ENCODE assay signal across 18 mouse cellular contexts in the genomic region with DNA sequence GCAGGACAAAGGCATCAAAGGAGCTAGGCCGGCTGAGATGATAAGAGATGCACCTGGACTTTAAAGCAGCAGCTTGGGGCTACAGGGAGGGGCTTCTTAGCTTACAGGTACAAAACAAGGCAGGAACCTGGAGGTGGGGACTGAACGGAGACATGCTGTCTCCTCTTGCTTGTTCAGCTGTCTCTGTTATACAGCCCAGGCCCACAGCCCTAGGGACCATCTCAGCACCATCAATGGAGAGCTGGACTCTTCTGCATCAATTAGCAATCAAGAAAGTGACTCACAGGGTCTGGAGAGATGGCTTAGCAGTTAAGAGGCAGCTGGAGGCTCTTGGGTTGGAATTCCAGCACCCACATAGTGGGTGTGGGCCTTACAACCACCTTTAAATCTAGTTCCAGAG. TPM values are rescaled to one million over a fixed set of nuclear protein-coding genes. Genes with fewer than 3 reads are reported as not detected.
"Had no signal": no experiment of that assay in that cellular context is flagged by ENCODE, and none has a peak within 500 bp of the region (broad histone marks: within the 10 kb centered on the region; RNA-seq: fewer than 3 reads in every experiment).

No protein-coding gene starts in this region.

- H3K9ac ChIP-seq: lung, embryonic 15.5 days; midbrain, embryonic 13.5 days; midbrain, embryonic 15.5 days; neural tube, embryonic 12.5 days; stomach, embryonic 15.5 days had no signal

- ATAC-seq: lung, postnatal 0 days; midbrain, embryonic 13.5 days; midbrain, embryonic 15.5 days had no signal

- H3K36me3 ChIP-seq: lung, embryonic 15.5 days; midbrain, embryonic 13.5 days; midbrain, embryonic 15.5 days; neural tube, embryonic 12.5 days; stomach, embryonic 15.5 days had no signal

- H3K9me3 ChIP-seq: lung, embryonic 15.5 days; midbrain, embryonic 13.5 days; midbrain, embryonic 15.5 days; neural tube, embryonic 12.5 days; stomach, embryonic 15.5 days had no signal

- H3K27ac ChIP-seq: lung, embryonic 15.5 days; macrophage; midbrain, embryonic 13.5 days; midbrain, embryonic 15.5 days; neural tube, embryonic 12.5 days; stomach, embryonic 15.5 days; stomach, postnatal 0 days had no signal

- H3K27me3 ChIP-seq: lung, embryonic 15.5 days; megakaryocyte, embryonic 14.5 days; midbrain, embryonic 13.5 days; midbrain, embryonic 15.5 days; neural tube, embryonic 12.5 days; stomach, embryonic 15.5 days had no signal

- DNase-seq: lung, adult 2 months; lung, postnatal 14 days; lung, postnatal 36 days; right cerebral cortex, postnatal 14 days; thymus, adult 2 months; thymus, postnatal 4 days had no signal

- H3K4me2 ChIP-seq: lung, embryonic 15.5 days; midbrain, embryonic 11.5 days; midbrain, embryonic 13.5 days; midbrain, embryonic 15.5 days; neural tube, embryonic 12.5 days; stomach, embryonic 15.5 days had no signal

- H3K4me1 ChIP-seq: lung, embryonic 15.5 days; megakaryocyte, embryonic 14.5 days; midbrain, embryonic 13.5 days; midbrain, embryonic 15.5 days; neural tube, embryonic 12.5 days; stomach, embryonic 15.5 days had no signal

- H3K4me3 ChIP-seq: lung, embryonic 15.5 days; megakaryocyte, embryonic 14.5 days; midbrain, embryonic 13.5 days; midbrain, embryonic 15.5 days; neural tube, embryonic 12.5 days; stomach, embryonic 15.5 days had no signal

RNA-seq across cellular contexts. Expression of gene Zfp462, which starts 12.2 kb away (rescaled TPM):
- total RNA-seq: monocyte, adult 5-6 weeks; neutrophil, adult 5-6 weeks had no signal
